Mouse (Mus musculus) olfactory bulb, adult 2 months (tissue): ENCODE data around the gene Chn2. TPM values are rescaled to one million over a fixed set of nuclear protein-coding genes. Genes with fewer than 3 reads are reported as not detected.

Source experiments
- H3K27ac ChIP-seq: fragments of 200-500 bp; 2 replicates; pipeline ENCODE4 v1.5.1; 2012; ENCODE audit warnings: low read depth, low read length; ENCODE audit not compliant: insufficient read depth
- H3K4me1 ChIP-seq: fragments of 200-500 bp; 2 replicates; pipeline ENCODE4 v1.6.1; 2012; ENCODE audit warnings: low read length; ENCODE audit not compliant: control insufficient read depth, insufficient read depth
- H3K4me3 ChIP-seq: fragments of 200-500 bp; 2 replicates; pipeline ENCODE4 v1.5.1; 2012; ENCODE audit warnings: mild to moderate bottlenecking, low read depth, low read length, moderate library complexity; ENCODE audit not compliant: insufficient read depth
- CTCF ChIP-seq: fragments of 200-500 bp; IDR thresholded peaks from 2 replicates; pipeline ENCODE4 v1.5.1; 2012; ENCODE audit warnings: low read depth, mild to moderate bottlenecking, low read length, moderate library complexity; ENCODE audit not compliant: insufficient read depth
- POLR2A ChIP-seq: fragments of 200-500 bp; IDR thresholded peaks from 2 replicates; pipeline ENCODE4 v1.6.1; 2012; ENCODE audit warnings: mild to moderate bottlenecking, low read depth, low read length, moderate library complexity; ENCODE audit not compliant: insufficient read depth
- WGBS: fragments of 180-500 bp; shearing (Covaris S2); methylation state at CpG from one replicate; pipeline ENCODE4 v1.1.7; 2018; 5-methylcytosine and 5-hydroxymethylcytosine counted together
- polyA plus RNA-seq: library from polyadenylated mRNA; stranded (reverse); fragments of >200 nt; gene quantifications from 2 replicates; pipeline ENCODE4 v1.2.4, GENCODE M21; 2012; ENCODE audit warnings: low replicate concordance; ENCODE audit not compliant: missing spikeins, insufficient read depth, insufficient read length

Gene Chn2
- polyA plus RNA-seq, 1 experiment, result not detected

DNA sequence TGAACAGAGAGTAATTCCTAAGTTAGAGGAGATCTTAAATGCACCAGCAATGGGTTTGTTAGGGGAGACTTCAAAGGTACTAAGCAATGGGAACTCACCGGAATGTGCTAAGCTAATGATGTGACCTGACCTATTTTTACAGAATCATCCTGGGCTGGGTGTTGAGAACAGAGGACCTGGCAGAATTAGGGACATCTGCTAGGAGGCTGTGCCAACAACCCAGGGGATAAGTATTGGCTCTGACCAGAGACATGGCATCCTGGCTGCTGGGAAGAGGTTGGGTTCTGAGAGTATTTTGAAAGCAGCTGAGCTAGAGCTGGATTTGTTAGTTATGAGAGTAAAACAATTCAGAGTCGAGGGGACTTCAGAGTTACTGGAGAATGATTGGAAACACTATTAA is 40.5 kb downstream of the Chn2 start:
- Histone ChIP-seq H3K27ac (no peak overlapping the region), H3K4me1 (peaks cover 30% of the 10 kb centered on the region), H3K4me3 (no peak overlapping the region)
- TF ChIP-seq CTCF, result no peak
- TF ChIP-seq POLR2A, result no peak
- 60% methylated on average over 2 of the region's 2 CpGs for WGBS

DNA sequence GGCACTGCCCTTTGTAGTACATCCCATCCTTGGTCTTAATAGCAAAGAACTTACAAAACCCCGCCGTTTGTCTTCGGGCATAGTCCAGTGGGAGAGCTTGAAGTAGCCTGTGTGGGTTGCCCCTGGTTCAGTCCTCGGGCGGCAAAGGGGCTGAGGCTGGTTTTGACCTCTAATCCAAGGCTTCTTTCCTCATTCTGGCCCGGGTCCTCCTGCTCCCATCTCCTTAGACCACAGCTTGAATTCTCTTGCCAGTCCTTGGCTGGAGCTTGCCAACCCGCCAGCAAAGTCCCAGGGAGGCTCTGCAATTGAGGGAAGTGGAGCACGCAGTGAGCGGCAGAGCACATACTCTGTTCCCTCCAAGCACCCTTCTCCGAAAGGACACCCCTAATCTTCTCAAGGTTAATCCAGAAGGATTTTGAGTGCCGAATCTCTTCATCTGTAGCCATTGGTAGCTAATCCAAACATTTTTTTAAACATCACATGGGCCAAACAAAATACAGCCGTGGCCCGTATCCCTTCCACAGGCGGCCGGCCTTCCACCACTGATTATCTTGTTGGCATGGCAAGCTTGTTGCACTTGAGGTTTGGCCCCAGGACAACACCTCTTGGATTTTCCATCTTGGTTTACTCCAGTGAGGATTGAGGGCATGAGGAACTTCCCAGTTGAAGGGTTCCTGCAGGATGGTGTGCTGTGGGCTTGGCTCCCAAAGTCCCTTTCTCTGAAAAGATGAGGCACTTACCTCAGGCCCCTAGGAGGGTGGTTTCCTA is 41.3 kb downstream of the Chn2 start:
- peaks cover 27% of the 10 kb centered on the region for H3K4me1 ChIP-seq
- H3K27ac ChIP-seq, result no peak overlapping the region
- 92% methylated on average over 15 of the region's 15 CpGs for WGBS
- no peak overlapping the region for H3K4me3 ChIP-seq
- TF ChIP-seq CTCF (no peak), POLR2A (no peak)

DNA sequence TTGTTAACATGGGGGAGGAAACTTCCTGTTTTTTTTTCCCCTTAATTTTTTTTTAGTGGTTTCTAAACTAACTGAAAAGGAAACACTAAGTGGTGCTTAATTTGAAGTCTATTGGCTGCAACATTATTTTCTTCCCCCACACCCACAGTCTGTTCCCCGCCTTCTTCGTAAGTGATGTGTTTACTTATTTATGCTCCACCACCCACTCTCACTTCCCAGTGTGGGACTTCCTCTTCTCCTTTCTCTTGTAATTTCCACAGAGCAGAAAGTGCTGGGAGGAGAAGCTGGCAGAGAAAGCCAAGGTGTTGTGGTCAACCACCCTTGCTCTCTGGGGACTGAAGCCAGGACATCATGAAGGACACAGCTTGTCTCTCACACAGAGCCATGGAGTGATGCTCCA is 43.2 kb downstream of the Chn2 start:
- no peak for TF ChIP-seq POLR2A
- TF ChIP-seq CTCF, result no peak
- no peak overlapping the region for H3K4me3 ChIP-seq
- peak overlapping the region; percentile 3; the same call in 1 of the 2 replicates for H3K27ac ChIP-seq
- 30% methylated on average over 2 of the region's 2 CpGs for WGBS
- peaks cover 24% of the 10 kb centered on the region for H3K4me1 ChIP-seq

DNA sequence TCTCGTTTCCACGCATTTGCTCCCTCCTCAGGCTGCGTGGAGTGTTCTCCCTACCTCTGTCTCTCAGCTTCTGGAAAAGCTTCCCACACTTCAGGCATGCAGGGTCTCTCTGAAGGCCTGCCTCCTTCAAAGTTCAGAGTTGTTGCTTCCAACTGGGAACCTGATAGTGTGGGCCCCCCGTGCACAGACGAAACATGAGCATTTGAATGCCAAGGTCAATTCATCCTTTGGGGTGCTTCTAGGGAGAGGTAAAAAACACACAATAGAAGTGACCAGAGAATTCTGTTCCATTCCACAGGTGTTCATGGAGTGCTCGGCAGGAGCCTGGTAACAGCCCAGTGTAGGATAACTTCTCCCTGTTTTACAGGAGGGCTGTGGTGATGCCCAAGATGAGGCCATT is 44.7 kb downstream of the Chn2 start:
- 94% methylated on average over 6 of the region's 6 CpGs for WGBS
- no peak overlapping the region for H3K27ac ChIP-seq
- TF ChIP-seq CTCF (no peak), POLR2A (no peak)
- no peak overlapping the region for H3K4me3 ChIP-seq
- peaks cover 24% of the 10 kb centered on the region for H3K4me1 ChIP-seq

DNA sequence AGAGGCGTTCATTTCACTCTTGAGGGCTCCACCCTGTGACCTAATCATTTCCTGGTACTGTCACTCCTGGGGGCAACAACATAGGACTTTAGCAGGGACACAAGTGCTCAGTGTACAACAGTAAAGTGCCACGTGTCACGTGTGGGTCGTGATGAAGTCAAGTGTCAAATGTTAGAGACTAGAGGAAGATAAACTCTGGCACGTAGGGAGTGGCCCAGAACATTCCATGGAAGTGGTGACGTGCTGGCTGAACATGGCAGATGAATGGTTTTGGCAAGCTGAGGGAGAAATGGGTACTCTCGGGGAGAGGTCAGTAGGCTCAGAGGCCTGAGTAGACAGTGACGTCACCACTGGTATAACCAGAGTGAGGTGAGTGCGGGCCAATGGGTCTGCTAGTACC is 45.7 kb downstream of the Chn2 start:
- no peak for TF ChIP-seq CTCF
- TF ChIP-seq POLR2A, result no peak
- WGBS, result 92% methylated on average over 9 of the region's 9 CpGs
- no peak overlapping the region for H3K27ac ChIP-seq
- no peak overlapping the region for H3K4me3 ChIP-seq
- H3K4me1 ChIP-seq, result peaks cover 24% of the 10 kb centered on the region

DNA sequence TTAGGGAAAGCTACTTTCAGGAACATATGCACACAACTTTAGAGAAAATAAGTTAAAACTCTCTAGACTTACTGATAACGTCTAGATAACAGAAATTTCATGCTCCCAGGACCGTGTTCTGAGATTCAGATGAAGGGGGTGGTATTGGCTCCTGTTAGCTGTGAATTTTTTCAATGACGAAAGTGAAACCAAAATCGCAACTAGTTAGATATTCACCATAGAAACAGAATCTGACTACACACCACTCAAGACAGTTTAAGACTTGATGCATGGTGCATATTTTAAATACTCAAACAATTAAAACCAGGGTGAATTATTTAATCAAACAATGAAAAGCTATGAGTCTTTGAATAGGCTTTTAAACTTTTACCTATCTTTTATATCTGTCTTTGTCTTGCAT is 48.8 kb downstream of the Chn2 start:
- Histone ChIP-seq H3K27ac (no peak overlapping the region), H3K4me3 (no peak overlapping the region)
- WGBS, result 80% methylated on average over 4 of the region's 4 CpGs

DNA sequence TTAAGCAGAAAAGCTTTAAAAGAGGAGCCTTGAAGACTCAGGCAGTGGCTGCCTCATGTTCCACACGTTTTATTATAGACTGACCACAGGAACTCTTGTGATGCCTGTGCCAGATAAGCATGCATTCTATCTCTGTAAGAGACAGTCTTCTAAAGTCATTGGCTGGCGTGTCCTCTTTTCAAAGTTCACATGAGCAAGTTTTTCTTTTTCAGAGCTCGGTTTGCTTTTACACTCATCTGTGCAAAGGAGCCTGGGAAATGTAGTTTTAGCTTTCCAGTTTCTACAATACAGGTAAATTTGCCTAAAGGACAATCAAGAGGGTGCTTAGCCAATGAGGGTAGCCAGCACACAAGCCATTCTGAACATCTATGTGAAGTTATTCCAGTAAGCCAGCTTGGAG is 51.5 kb downstream of the Chn2 start:
- H3K27ac ChIP-seq, result no peak overlapping the region
- WGBS, result 76% methylated on average over 3 of the region's 3 CpGs
- TF ChIP-seq CTCF, result no peak
- no peak for TF ChIP-seq POLR2A

More for the DNA sequence above, 48.8 kb downstream of the Chn2 start:
- TF ChIP-seq CTCF (no peak), POLR2A (no peak)
- peaks cover 3% of the 10 kb centered on the region; the same call in 1 of the 2 replicates for H3K4me1 ChIP-seq

DNA sequence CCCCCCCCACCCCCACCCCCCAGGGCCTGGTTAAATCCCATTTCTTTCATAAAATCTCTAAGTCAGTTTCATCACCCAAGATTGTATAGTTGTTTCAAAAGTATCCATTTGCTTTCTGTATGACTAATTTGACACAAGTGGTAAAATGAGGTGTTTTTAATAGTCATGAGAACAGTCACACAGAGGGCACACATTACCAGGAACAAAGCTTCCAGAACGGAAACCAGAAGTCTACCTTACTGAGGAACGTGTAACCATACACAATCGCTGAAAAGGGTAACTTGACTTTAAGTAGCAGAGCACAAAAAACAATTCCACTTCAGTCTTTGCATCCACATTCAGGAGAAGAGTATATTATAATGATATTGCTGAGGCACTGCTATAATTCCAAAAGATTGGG is 53.6 kb downstream of the Chn2 start:
- TF ChIP-seq POLR2A (no peak), CTCF (no peak)
- WGBS, result 80% methylated on average over 3 of the region's 3 CpGs
- Histone ChIP-seq H3K4me3 (no peak overlapping the region), H3K27ac (no peak overlapping the region), H3K4me1 (peaks cover 8% of the 10 kb centered on the region; the same call in 1 of the 2 replicates)

More for the DNA sequence above, 51.5 kb downstream of the Chn2 start:
- Histone ChIP-seq H3K4me1 (no peaks in the 10 kb centered on the region), H3K4me3 (no peak overlapping the region)

DNA sequence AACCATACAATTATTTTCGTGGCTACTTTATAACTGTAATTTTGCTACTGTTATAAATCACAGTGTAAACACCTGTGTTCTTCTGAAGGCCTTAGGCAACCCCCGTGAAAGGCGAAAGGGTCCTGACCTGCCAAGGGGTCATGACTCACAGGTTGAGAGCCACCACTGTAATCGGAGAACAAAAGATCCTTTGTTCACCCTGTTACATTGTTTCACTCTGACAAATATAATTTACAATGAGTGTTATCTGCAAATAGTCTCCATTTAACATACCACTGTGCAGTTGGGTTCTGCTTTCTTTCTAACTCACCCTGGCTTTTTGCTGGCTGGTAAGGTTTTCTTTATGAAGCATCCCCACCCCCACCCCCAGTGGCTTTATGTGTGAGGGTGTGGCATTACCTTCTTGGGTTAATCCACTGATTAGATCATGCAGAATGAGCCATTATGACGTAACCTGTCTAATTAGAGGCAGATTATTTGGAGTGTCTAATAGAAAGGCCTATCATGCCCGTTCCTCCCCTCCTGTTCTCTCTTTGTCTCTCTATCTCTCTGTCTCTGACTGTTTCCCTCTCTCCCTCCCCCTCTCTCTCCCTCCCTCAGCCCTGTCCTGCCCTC is 56.9 kb downstream of the Chn2 start:
- Histone ChIP-seq H3K4me3 (no peak overlapping the region), H3K27ac (no peak overlapping the region), H3K4me1 (peaks cover 13% of the 10 kb centered on the region)
- 59% methylated on average over 6 of the region's 6 CpGs for WGBS
- TF ChIP-seq POLR2A, result no peak
- TF ChIP-seq CTCF, result no peak

DNA sequence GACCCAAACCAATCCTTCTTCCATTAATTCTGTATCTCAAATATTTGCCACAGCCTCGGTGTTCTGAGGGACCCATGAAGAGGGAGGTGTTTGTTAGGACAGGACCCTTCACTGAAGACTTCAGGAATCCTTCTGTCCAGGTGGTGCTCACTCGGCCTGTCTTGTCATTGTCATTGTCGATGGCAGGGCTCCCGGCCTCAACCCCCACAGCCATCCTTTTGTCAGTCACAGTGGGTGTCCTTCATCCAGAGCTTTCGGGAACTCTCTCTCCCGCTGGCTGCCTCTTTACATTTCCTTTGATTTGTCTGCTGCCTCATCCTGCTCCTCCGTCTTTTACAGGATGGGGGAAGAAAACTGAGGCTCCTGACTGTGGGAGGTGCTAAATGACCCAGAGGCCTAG is 57.5 kb downstream of the Chn2 start:
- WGBS, result 61% methylated on average over 7 of the region's 7 CpGs
- H3K27ac ChIP-seq, result no peak overlapping the region
- peaks cover 13% of the 10 kb centered on the region for H3K4me1 ChIP-seq
- TF ChIP-seq CTCF (no peak), POLR2A (no peak)
- no peak overlapping the region for H3K4me3 ChIP-seq
